Mouse (Mus musculus): Measurements from ENCODE around the gene Aifm2.

GRCm38 (mm10) chr10:61706412-61707375 is 8.4 kb upstream of the Aifm2 start:
- no peak for TF ChIP-seq CTCF (IDR thresholded peaks at IDR 0.05; ENCODE audit: insufficient read depth, low read depth, low read length)
- no peak for TF ChIP-seq POLR2A (IDR thresholded peaks at IDR 0.05; ENCODE audit: insufficient read depth, low read depth, low read length)
